Mouse (Mus musculus): Measurements from ENCODE around the gene Nab1. TPM values are rescaled to one million over a fixed set of nuclear protein-coding genes. Genes with fewer than 3 reads are reported as not detected.

The Nab1 gene
- polyA plus RNA-seq, 1 experiment, result 10.0 TPM

DNA sequence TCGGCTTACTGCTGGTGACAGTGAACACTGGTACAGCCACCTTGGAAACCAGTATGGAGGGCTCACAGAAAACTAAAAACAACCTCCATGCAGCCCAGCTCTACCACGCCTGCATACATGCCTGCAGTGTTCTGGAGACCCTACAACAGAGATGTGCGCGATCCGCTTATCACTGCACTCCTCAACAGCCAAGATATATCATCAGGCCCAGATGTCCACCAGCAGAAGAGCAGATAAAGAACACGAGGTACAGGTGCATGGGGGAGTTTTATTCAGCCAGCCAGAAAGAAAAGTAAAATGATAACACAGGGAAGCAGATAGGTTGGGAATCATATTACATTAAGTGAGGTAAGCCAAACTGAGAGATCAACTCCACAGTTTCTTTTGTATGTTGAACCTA, 37.2 kb downstream of the Nab1 start:
- 72% methylated on average over 6 of the region's 6 CpGs for WGBS
- Histone ChIP-seq H3K4me3 (ENCODE audit: insufficient read depth, low read depth, low read length) (no peak overlapping the region), H3K36me3 (ENCODE audit: control insufficient read depth, insufficient read depth, low read length) (peaks cover 2% of the 10 kb centered on the region; the same call in 1 of the 2 replicates), H3K4me1 (ENCODE audit: control insufficient read depth, insufficient read depth, low read length) (peaks cover 4% of the 10 kb centered on the region; the same call in 1 of the 2 replicates), H3K27me3 (replicated peaks; ENCODE audit: control insufficient read depth, insufficient read depth, low read length) (no peaks in the 10 kb centered on the region), H3K27ac (ENCODE audit: insufficient read depth, low read depth, low read length) (no peak overlapping the region)
- no peak for TF ChIP-seq CTCF (conservative IDR thresholded peaks at IDR 0.05; ENCODE audit: insufficient read depth, insufficient read length, low read depth, low read length)
- TF ChIP-seq POLR2A (IDR thresholded peaks at IDR 0.05; ENCODE audit: low read depth, low read length), result no peak
- no peak for DNase-seq

DNA sequence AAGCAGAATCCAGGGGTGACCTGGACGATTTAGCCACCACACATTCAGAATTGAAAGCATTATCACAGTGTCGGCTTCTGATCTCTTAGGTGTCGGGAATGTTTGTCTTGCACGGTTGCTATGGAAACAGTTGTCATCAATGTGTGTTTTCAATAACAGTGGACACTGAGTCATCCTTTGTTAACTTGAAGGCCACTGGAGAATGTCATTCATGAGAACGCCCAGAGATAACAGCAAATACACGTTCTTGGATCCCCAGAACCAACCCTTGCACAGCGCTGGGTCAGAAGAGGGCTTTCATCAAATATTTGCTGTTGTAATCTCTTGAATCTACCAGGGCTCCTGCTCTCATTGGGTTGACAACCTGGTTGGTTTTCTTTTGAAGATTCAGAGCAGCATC, 43.9 kb downstream of the Nab1 start:
- no peaks in the 10 kb centered on the region for H3K27me3 ChIP-seq (replicated peaks; ENCODE audit: control insufficient read depth, insufficient read depth, low read length)
- no peak for DNase-seq
- no peak overlapping the region for H3K27ac ChIP-seq (ENCODE audit: insufficient read depth, low read depth, low read length)
- H3K4me1 ChIP-seq (ENCODE audit: control insufficient read depth, insufficient read depth, low read length), result no peaks in the 10 kb centered on the region
- TF ChIP-seq POLR2A (IDR thresholded peaks at IDR 0.05; ENCODE audit: low read depth, low read length), result no peak
- no peak for TF ChIP-seq CTCF (conservative IDR thresholded peaks at IDR 0.05; ENCODE audit: insufficient read depth, insufficient read length, low read depth, low read length)
- peaks cover 2% of the 10 kb centered on the region; the same call in 1 of the 2 replicates for H3K36me3 ChIP-seq (ENCODE audit: control insufficient read depth, insufficient read depth, low read length)
- no peak overlapping the region for H3K4me3 ChIP-seq (ENCODE audit: insufficient read depth, low read depth, low read length)
- 86% methylated on average over 7 of the region's 7 CpGs for WGBS

DNA sequence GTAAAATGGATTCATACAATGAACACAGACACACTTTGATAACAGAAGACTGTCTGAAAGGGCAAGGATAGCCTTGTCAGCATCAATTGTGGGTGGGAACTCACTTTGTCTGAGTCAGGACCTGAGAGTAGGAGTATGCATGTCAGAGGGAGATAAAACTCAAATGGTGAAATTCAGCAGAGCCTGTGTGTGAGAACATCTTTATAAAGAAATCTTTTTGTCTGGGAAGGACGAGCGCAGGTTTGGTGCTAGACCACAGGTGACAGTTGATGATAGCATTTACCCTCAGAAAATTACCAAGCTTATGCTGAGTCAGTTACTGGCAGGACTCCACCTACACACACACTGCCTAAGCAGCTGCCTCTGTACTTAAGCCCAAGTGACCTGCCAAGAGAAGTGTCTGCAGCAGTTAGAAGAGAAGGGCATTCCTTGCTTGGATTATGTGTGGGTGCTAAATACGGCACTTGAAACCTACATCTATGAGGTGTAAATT, 45.9 kb downstream of the Nab1 start:
- Histone ChIP-seq H3K4me3 (ENCODE audit: insufficient read depth, low read depth, low read length) (no peak overlapping the region), H3K36me3 (ENCODE audit: control insufficient read depth, insufficient read depth, low read length) (peaks cover 2% of the 10 kb centered on the region; the same call in 1 of the 2 replicates), H3K27me3 (replicated peaks; ENCODE audit: control insufficient read depth, insufficient read depth, low read length) (no peaks in the 10 kb centered on the region), H3K27ac (ENCODE audit: insufficient read depth, low read depth, low read length) (no peak overlapping the region), H3K4me1 (ENCODE audit: control insufficient read depth, insufficient read depth, low read length) (no peaks in the 10 kb centered on the region)
- DNase-seq, result peak; percentile 3
- WGBS, result 92% methylated on average over 3 of the region's 3 CpGs
- TF ChIP-seq POLR2A (IDR thresholded peaks at IDR 0.05; ENCODE audit: low read depth, low read length) (no peak), CTCF (conservative IDR thresholded peaks at IDR 0.05; ENCODE audit: insufficient read depth, insufficient read length, low read depth, low read length) (no peak)

DNA sequence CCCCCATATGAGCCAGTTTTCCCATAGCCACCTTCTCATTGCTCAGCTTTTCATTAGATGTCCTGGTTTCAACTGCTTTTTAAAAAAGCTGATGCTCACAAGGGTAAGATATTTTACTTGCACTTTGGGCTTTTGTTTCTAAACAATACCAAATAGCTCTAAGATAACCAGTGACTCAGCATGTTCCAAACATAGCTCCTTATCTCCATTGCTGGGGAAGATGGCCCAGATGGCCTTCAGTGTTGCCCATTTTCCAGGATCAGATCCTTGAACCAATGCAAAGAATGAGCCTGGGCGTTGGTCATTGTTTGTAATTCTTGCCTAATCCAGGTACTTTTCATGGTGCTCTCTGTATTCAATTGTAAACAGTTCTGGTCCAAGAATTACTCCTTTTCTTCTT, 49.1 kb downstream of the Nab1 start:
- H3K4me3 ChIP-seq (ENCODE audit: insufficient read depth, low read depth, low read length), result no peak overlapping the region
- no peaks in the 10 kb centered on the region for H3K4me1 ChIP-seq (ENCODE audit: control insufficient read depth, insufficient read depth, low read length)
- no peak for DNase-seq
- TF ChIP-seq POLR2A (IDR thresholded peaks at IDR 0.05; ENCODE audit: low read depth, low read length) (no peak), CTCF (conservative IDR thresholded peaks at IDR 0.05; ENCODE audit: insufficient read depth, insufficient read length, low read depth, low read length) (no peak)
- 97% methylated on average over 1 of the region's 1 CpGs for WGBS
- H3K27ac ChIP-seq (ENCODE audit: insufficient read depth, low read depth, low read length), result no peak overlapping the region
- no peaks in the 10 kb centered on the region for H3K36me3 ChIP-seq (ENCODE audit: control insufficient read depth, insufficient read depth, low read length)
- H3K27me3 ChIP-seq (replicated peaks; ENCODE audit: control insufficient read depth, insufficient read depth, low read length), result no peaks in the 10 kb centered on the region

DNA sequence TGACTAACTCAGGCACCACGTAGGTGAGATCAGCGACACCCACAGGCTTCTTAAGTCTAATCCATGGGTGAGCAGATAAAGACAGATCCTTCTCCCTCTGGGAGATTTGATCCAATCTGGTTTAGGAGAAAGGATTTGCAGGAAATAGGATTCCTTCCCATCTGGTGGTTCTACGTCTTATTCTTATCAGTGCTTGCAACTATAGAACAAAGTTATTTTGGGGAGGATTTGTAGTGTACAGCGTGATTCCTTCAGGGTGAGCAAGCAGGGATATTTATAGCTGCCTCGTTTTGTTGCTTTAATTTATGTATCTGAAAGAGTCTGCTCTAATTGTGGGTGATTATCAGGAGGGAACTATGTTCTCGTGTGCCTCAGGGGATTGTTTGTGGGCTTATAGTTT, 64.6 kb downstream of the Nab1 start:
- Histone ChIP-seq H3K27ac (ENCODE audit: insufficient read depth, low read depth, low read length) (no peak overlapping the region), H3K36me3 (ENCODE audit: control insufficient read depth, insufficient read depth, low read length) (no peaks in the 10 kb centered on the region), H3K27me3 (replicated peaks; ENCODE audit: control insufficient read depth, insufficient read depth, low read length) (no peaks in the 10 kb centered on the region), H3K4me1 (ENCODE audit: control insufficient read depth, insufficient read depth, low read length) (no peaks in the 10 kb centered on the region), H3K4me3 (ENCODE audit: insufficient read depth, low read depth, low read length) (no peak overlapping the region)
- 50% methylated on average over 6 of the region's 6 CpGs for WGBS
- TF ChIP-seq CTCF (conservative IDR thresholded peaks at IDR 0.05; ENCODE audit: insufficient read depth, insufficient read length, low read depth, low read length), result no peak
- no peak for TF ChIP-seq POLR2A (IDR thresholded peaks at IDR 0.05; ENCODE audit: low read depth, low read length)
- DNase-seq, result no peak

DNA sequence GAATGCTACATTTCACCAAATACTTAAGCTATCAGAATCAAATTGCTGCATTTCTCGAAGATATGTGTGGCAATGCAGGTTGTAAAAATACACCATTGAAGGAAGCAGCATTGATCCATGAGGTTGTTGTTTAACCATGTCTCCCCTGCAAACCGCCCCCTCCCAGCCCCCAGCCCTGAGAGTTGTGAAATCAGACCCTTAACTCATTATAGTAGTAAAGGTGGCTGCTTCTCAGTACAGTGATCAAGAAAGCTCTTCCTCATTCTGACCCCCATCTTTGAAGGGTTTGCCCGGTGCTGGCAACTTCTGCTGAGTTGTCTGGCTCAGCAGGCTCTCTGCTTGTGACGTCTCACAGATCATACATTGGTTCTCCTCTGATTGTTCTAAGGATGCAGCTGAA, 66.4 kb downstream of the Nab1 start:
- DNase-seq, result no peak
- H3K4me3 ChIP-seq (ENCODE audit: insufficient read depth, low read depth, low read length), result no peak overlapping the region
- TF ChIP-seq CTCF (conservative IDR thresholded peaks at IDR 0.05; ENCODE audit: insufficient read depth, insufficient read length, low read depth, low read length) (no peak), POLR2A (IDR thresholded peaks at IDR 0.05; ENCODE audit: low read depth, low read length) (no peak)
- 55% methylated on average over 4 of the region's 4 CpGs for WGBS
- no peaks in the 10 kb centered on the region for H3K4me1 ChIP-seq (ENCODE audit: control insufficient read depth, insufficient read depth, low read length)
- no peak overlapping the region for H3K27ac ChIP-seq (ENCODE audit: insufficient read depth, low read depth, low read length)
- no peaks in the 10 kb centered on the region for H3K27me3 ChIP-seq (replicated peaks; ENCODE audit: control insufficient read depth, insufficient read depth, low read length)
- no peaks in the 10 kb centered on the region for H3K36me3 ChIP-seq (ENCODE audit: control insufficient read depth, insufficient read depth, low read length)

DNA sequence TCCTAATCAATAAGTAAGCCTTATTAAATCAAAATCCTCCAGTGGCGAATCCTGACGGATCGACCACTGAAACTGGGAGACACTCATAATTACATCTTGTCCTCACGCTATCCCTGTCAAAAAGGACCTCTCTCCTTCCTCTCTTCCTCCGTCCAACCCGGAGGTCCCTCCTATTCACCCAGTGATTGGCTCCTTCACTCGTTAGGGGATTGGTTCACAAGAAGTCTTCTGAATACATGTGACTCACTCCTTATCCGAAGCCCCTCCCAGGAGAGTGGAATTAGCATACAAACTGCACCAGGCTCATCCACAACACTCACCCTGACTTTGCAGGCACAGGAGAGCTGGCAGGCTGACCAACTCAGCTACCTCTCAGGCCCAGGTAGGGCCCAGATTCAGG, 68.7 kb downstream of the Nab1 start:
- WGBS, result 92% methylated on average over 8 of the region's 8 CpGs
- Histone ChIP-seq H3K27ac (ENCODE audit: insufficient read depth, low read depth, low read length) (no peak overlapping the region), H3K4me1 (ENCODE audit: control insufficient read depth, insufficient read depth, low read length) (no peaks in the 10 kb centered on the region), H3K4me3 (ENCODE audit: insufficient read depth, low read depth, low read length) (no peak overlapping the region), H3K36me3 (ENCODE audit: control insufficient read depth, insufficient read depth, low read length) (no peaks in the 10 kb centered on the region), H3K27me3 (replicated peaks; ENCODE audit: control insufficient read depth, insufficient read depth, low read length) (no peaks in the 10 kb centered on the region)
- TF ChIP-seq CTCF (conservative IDR thresholded peaks at IDR 0.05; ENCODE audit: insufficient read depth, insufficient read length, low read depth, low read length) (no peak), POLR2A (IDR thresholded peaks at IDR 0.05; ENCODE audit: low read depth, low read length) (no peak)
- no peak for DNase-seq

Measured in kidney, adult 2 months (tissue).